Mouse (Mus musculus) erythroblast, embryonic 14.5 days (primary cell): ENCODE data around the gene Rad54l.

ENCODE experiments used
- GATA1 ChIP-seq: IDR thresholded peaks from 2 replicates; pipeline ENCODE4 v1.6.1; 2012; ENCODE audit warnings: low read length, inconsistent platforms, mixed read lengths
- TAL1 ChIP-seq: IDR thresholded peaks from 3 replicates; pipeline ENCODE4 v1.6.1; 2012; ENCODE audit warnings: low read length, inconsistent platforms, mixed read lengths

DNA sequence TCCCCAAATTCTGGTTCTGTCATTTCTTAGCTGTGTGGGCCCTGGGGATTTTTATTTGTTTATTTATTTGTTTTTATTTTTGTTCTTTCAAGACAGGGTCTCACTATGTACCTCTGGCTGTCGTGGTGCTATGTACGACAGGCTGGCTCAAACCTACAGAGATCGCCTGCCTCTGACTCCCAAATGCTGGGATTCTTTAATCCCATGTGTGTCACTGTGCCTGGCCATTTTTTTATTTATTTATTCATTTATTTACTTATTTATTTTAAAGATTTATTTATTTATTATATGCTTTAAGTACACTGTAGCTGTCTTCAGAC, 45.8 kb upstream of the Rad54l start:
- no peak for TF ChIP-seq GATA1
- no peak for TF ChIP-seq TAL1
